In the genomic region with DNA sequence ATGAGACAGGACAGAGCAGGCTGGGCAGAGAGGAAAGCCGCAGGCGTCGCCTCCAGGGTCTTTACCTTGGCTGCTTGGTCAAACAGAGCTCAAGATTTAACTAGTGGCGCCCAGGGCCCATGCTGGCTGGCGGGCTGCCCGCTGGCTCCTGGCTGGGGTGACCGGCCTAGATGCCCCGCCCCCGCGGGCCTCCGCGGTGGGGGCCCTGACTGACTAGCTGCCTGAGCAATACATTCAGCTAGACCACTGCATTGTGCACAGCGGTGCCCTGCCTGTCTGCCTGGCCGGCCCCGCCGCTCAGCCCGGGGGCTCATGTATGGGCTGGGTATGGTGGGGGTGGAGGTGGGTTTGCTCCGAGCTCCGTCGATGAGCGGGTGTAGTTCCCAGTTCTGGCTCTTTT, we compare ENCODE assay signal across 14 mouse cellular contexts. TPM values are rescaled to one million over a fixed set of nuclear protein-coding genes. Genes with fewer than 3 reads are reported as not detected.
DNase-seq lines count a peak whose midpoint lies in the region; ATAC-seq lines count a peak whose summit lies in the region.
"Had no signal": no experiment of that assay in that cellular context is flagged by ENCODE, and none has a peak within 500 bp of the region (broad histone marks: within the 10 kb centered on the region; RNA-seq: fewer than 3 reads in every experiment).

No protein-coding gene starts in this region.

- H3K9ac ChIP-seq in hindbrain, embryonic 15.5 days = no peak overlapping the region
- H3K9ac ChIP-seq in hindbrain, embryonic 11.5 days (ENCODE audit: low read depth, low read length) = no peak overlapping the region
- no peak overlapping the region for H3K9ac ChIP-seq in forebrain, embryonic 15.5 days (replicated peaks)
- no peak overlapping the region for H3K9ac ChIP-seq in stomach, embryonic 16.5 days (ENCODE audit: low read length)
- H3K9ac ChIP-seq: limb, embryonic 13.5 days had no signal

- no peak overlapping the region for H3K27ac ChIP-seq in hindbrain, embryonic 15.5 days (replicated peaks)
- no peak overlapping the region for H3K27ac ChIP-seq in hindbrain, embryonic 11.5 days (ENCODE audit: low read depth, low read length)
- H3K27ac ChIP-seq in forebrain, embryonic 15.5 days (replicated peaks) = no peak overlapping the region
- H3K27ac ChIP-seq in stomach, embryonic 16.5 days (ENCODE audit: low read length) = no peak overlapping the region
- H3K27ac ChIP-seq: embryonic facial prominence, embryonic 12.5 days; limb, embryonic 13.5 days had no signal

- no peak overlapping the region for H3K4me2 ChIP-seq in hindbrain, embryonic 15.5 days
- no peak overlapping the region for H3K4me2 ChIP-seq in hindbrain, embryonic 11.5 days (replicated peaks; ENCODE audit: low read depth, low read length)
- no peak overlapping the region for H3K4me2 ChIP-seq in forebrain, embryonic 15.5 days (replicated peaks)
- H3K4me2 ChIP-seq in stomach, embryonic 16.5 days (ENCODE audit: low read depth, low read length) = no peak overlapping the region
- H3K4me2 ChIP-seq: limb, embryonic 13.5 days had no signal

- peaks cover 28% of the 10 kb centered on the region for H3K4me1 ChIP-seq in hindbrain, embryonic 15.5 days (replicated peaks)
- H3K4me1 ChIP-seq in hindbrain, embryonic 11.5 days (replicated peaks; ENCODE audit: control insufficient read depth, insufficient read depth, low read length) = peaks cover 8% of the 10 kb centered on the region; the same call in 1 of the 2 replicates
- peaks cover 42% of the 10 kb centered on the region for H3K4me1 ChIP-seq in forebrain, embryonic 15.5 days
- peaks cover 25% of the 10 kb centered on the region for H3K4me1 ChIP-seq in stomach, embryonic 16.5 days (ENCODE audit: control insufficient read depth, insufficient read depth, low read length)

- no peak for DNase-seq in hindbrain, embryonic 11.5 days (ENCODE audit: low spot score)
- peak; percentile 34 for DNase-seq in ovary, postnatal 36 days (ENCODE audit: low spot score)
- no peak for DNase-seq in ovary, postnatal 10 days (ENCODE audit: low spot score)
- DNase-seq in spleen, adult 12 weeks (ENCODE audit: low spot score) = no peak
- DNase-seq: gastrocnemius, postnatal 14 days; right cerebral cortex, postnatal 25 days had no signal

- H3K9me3 ChIP-seq in hindbrain, embryonic 15.5 days = no peaks in the 10 kb centered on the region
- no peaks in the 10 kb centered on the region for H3K9me3 ChIP-seq in hindbrain, embryonic 11.5 days (ENCODE audit: control insufficient read depth, low read length)
- no peaks in the 10 kb centered on the region for H3K9me3 ChIP-seq in forebrain, embryonic 15.5 days
- H3K9me3 ChIP-seq in stomach, embryonic 16.5 days (replicated peaks; ENCODE audit: control insufficient read depth, low read length) = no peaks in the 10 kb centered on the region
- H3K9me3 ChIP-seq: embryonic facial prominence, embryonic 12.5 days; limb, embryonic 13.5 days had no signal

- ATAC-seq in hindbrain, embryonic 15.5 days (ENCODE audit: low FRiP score, low read depth) = peak; percentile 31; the same call in 1 of the 2 replicates
- ATAC-seq in hindbrain, embryonic 11.5 days (ENCODE audit: low FRiP score) = no peak
- ATAC-seq in forebrain, embryonic 15.5 days (replicated peaks) = 0 out of 2 replicates have a peak, but pooled peaks have one; percentile 20
- peak; percentile 38; the same call in 1 of the 2 replicates for ATAC-seq in stomach, embryonic 16.5 days (ENCODE audit: insufficient read depth, low FRiP score)
- ATAC-seq in megakaryocyte, adult 5-6 weeks (ENCODE audit: poor library complexity, severe bottlenecking) = no peak
- ATAC-seq: inflammation-experienced regulatory T-cells, adult 6 months had no signal

- H3K4me3 ChIP-seq in hindbrain, embryonic 15.5 days = no peak overlapping the region
- no peak overlapping the region for H3K4me3 ChIP-seq in hindbrain, embryonic 11.5 days (ENCODE audit: low read depth, low read length)
- H3K4me3 ChIP-seq in forebrain, embryonic 15.5 days = no peak overlapping the region
- no peak overlapping the region for H3K4me3 ChIP-seq in stomach, embryonic 16.5 days (replicated peaks; ENCODE audit: low read length)
- H3K4me3 ChIP-seq: embryonic facial prominence, embryonic 12.5 days; limb, embryonic 13.5 days; myocyte had no signal

- H3K36me3 ChIP-seq in hindbrain, embryonic 15.5 days = peaks cover 71% of the 10 kb centered on the region
- H3K36me3 ChIP-seq in hindbrain, embryonic 11.5 days (ENCODE audit: control insufficient read depth, insufficient read depth, low read length) = peaks cover 27% of the 10 kb centered on the region; the same call in 1 of the 2 replicates
- peaks cover 79% of the 10 kb centered on the region for H3K36me3 ChIP-seq in forebrain, embryonic 15.5 days
- peaks cover 35% of the 10 kb centered on the region for H3K36me3 ChIP-seq in stomach, embryonic 16.5 days (ENCODE audit: control insufficient read depth, insufficient read depth, low read length)

- H3K27me3 ChIP-seq in hindbrain, embryonic 15.5 days = no peaks in the 10 kb centered on the region
- no peaks in the 10 kb centered on the region for H3K27me3 ChIP-seq in hindbrain, embryonic 11.5 days (ENCODE audit: control insufficient read depth, insufficient read depth, low read length)
- no peaks in the 10 kb centered on the region for H3K27me3 ChIP-seq in forebrain, embryonic 15.5 days
- H3K27me3 ChIP-seq in stomach, embryonic 16.5 days (ENCODE audit: control insufficient read depth, insufficient read depth, low read length) = no peaks in the 10 kb centered on the region
- H3K27me3 ChIP-seq: embryonic facial prominence, embryonic 12.5 days; limb, embryonic 13.5 days had no signal

- 61% methylated on average over 21 of the region's 21 CpGs for WGBS in hindbrain, embryonic 15.5 days
- WGBS in hindbrain, embryonic 11.5 days = 76% methylated on average over 21 of the region's 21 CpGs
- 60% methylated on average over 21 of the region's 21 CpGs for WGBS in forebrain, embryonic 15.5 days
- 75% methylated on average over 21 of the region's 21 CpGs for WGBS in stomach, embryonic 16.5 days

RNA-seq across cellular contexts. Expression of a gene that starts 6.2 kb away (rescaled TPM):
- polyA plus RNA-seq in hindbrain, embryonic 15.5 days (2015; fragmentation: Nextera tagmentation; extraction: Ambion mirVana) = 100 and 103 TPM in 2 replicates
- 138 and 140 TPM in 2 replicates for polyA plus RNA-seq in hindbrain, embryonic 11.5 days (2014; fragmentation: Nextera tagmentation; extraction: Ambion mirVana)
- polyA plus RNA-seq in forebrain, embryonic 15.5 days (2015; fragmentation: Nextera tagmentation; extraction: Ambion mirVana) = 118 and 129 TPM in 2 replicates
- polyA plus RNA-seq in stomach, embryonic 16.5 days (2015; fragmentation: Nextera tagmentation; extraction: Ambion mirVana) = 113 and 116 TPM in 2 replicates
- 71.9 and 97.1 TPM in 2 replicates for total RNA-seq in megakaryocyte, adult 5-6 weeks (2015)
- total RNA-seq in megakaryocyte, adult 5-6 weeks (2017) = 158 and 222 TPM in 2 replicates

RNA-seq across cellular contexts. Expression of a gene that starts 6.8 kb away (rescaled TPM):
- polyA plus RNA-seq in hindbrain, embryonic 15.5 days (2015; fragmentation: Nextera tagmentation; extraction: Ambion mirVana) = 20.1 and 24.0 TPM in 2 replicates
- 8.6 and 9.0 TPM in 2 replicates for polyA plus RNA-seq in hindbrain, embryonic 11.5 days (2014; fragmentation: Nextera tagmentation; extraction: Ambion mirVana)
- 8.4 and 9.4 TPM in 2 replicates for polyA plus RNA-seq in forebrain, embryonic 15.5 days (2015; fragmentation: Nextera tagmentation; extraction: Ambion mirVana)
- 7.3 and 8.6 TPM in 2 replicates for polyA plus RNA-seq in stomach, embryonic 16.5 days (2015; fragmentation: Nextera tagmentation; extraction: Ambion mirVana)
- total RNA-seq in megakaryocyte, adult 5-6 weeks (2015) = 0.18 and 1.4 TPM in 2 replicates
- 0.24 and 0.59 TPM in 2 replicates for total RNA-seq in megakaryocyte, adult 5-6 weeks (2017)

RNA-seq across cellular contexts. Expression of a gene that starts 13.0 kb away (rescaled TPM):
- polyA plus RNA-seq in hindbrain, embryonic 15.5 days (2015; fragmentation: Nextera tagmentation; extraction: Ambion mirVana) = 17.3 TPM in 2 replicates
- 27.4 and 28.6 TPM in 2 replicates for polyA plus RNA-seq in hindbrain, embryonic 11.5 days (2014; fragmentation: Nextera tagmentation; extraction: Ambion mirVana)
- polyA plus RNA-seq in forebrain, embryonic 15.5 days (2015; fragmentation: Nextera tagmentation; extraction: Ambion mirVana) = 19.1 and 21.1 TPM in 2 replicates
- 77.6 and 77.8 TPM in 2 replicates for polyA plus RNA-seq in stomach, embryonic 16.5 days (2015; fragmentation: Nextera tagmentation; extraction: Ambion mirVana)
- total RNA-seq in megakaryocyte, adult 5-6 weeks (2015) = 4.1 and 4.2 TPM in 2 replicates
- 2.1 and 2.9 TPM in 2 replicates for total RNA-seq in megakaryocyte, adult 5-6 weeks (2017)

RNA-seq across cellular contexts. Expression of a gene that starts 13.9 kb away (rescaled TPM):
- 68.4 and 69.9 TPM in 2 replicates for polyA plus RNA-seq in hindbrain, embryonic 15.5 days (2015; fragmentation: Nextera tagmentation; extraction: Ambion mirVana)
- polyA plus RNA-seq in hindbrain, embryonic 11.5 days (2014; fragmentation: Nextera tagmentation; extraction: Ambion mirVana) = 6.2 and 8.1 TPM in 2 replicates
- polyA plus RNA-seq in forebrain, embryonic 15.5 days (2015; fragmentation: Nextera tagmentation; extraction: Ambion mirVana) = 7.7 and 11.2 TPM in 2 replicates
- polyA plus RNA-seq in stomach, embryonic 16.5 days (2015; fragmentation: Nextera tagmentation; extraction: Ambion mirVana) = 9.8 and 10.8 TPM in 2 replicates
- total RNA-seq in megakaryocyte, adult 5-6 weeks (2015) = 0.09 and 0.50 TPM in 2 replicates
- 0.07 and 0.08 TPM in 2 replicates for total RNA-seq in megakaryocyte, adult 5-6 weeks (2017)
- polyA plus RNA-seq: inflammation-experienced regulatory T-cells, adult 6 months had no signal

RNA-seq across cellular contexts. Expression of a gene that starts 32.1 kb away (rescaled TPM):
- polyA plus RNA-seq in hindbrain, embryonic 15.5 days (2015; fragmentation: Nextera tagmentation; extraction: Ambion mirVana) = 24.6 and 26.8 TPM in 2 replicates
- polyA plus RNA-seq in hindbrain, embryonic 11.5 days (2014; fragmentation: Nextera tagmentation; extraction: Ambion mirVana) = 7.1 and 7.5 TPM in 2 replicates
- 20.1 and 23.1 TPM in 2 replicates for polyA plus RNA-seq in forebrain, embryonic 15.5 days (2015; fragmentation: Nextera tagmentation; extraction: Ambion mirVana)
- 12.6 and 13.7 TPM in 2 replicates for polyA plus RNA-seq in stomach, embryonic 16.5 days (2015; fragmentation: Nextera tagmentation; extraction: Ambion mirVana)
- total RNA-seq in megakaryocyte, adult 5-6 weeks (2015) = 12.8 and 13.4 TPM in 2 replicates
- total RNA-seq in megakaryocyte, adult 5-6 weeks (2017) = 20.9 and 21.6 TPM in 2 replicates

Comparison
In these comparisons a context has a peak if more than half of its experiments do, and no peak if none do; other contexts are left out.
1. ATAC-seq: peak in hindbrain, embryonic 15.5 days (single experiment), forebrain, embryonic 15.5 days (single experiment) and stomach, embryonic 16.5 days (single experiment); none in hindbrain, embryonic 11.5 days (single experiment) and megakaryocyte, adult 5-6 weeks (single experiment).